In genomic region chr6:124911533-124912218, GRCm38 (mm10) we compare ENCODE assay signal across 8 mouse cellular contexts. TPM values are rescaled to one million over a fixed set of nuclear protein-coding genes. Genes with fewer than 3 reads are reported as not detected.
DNase-seq lines count a peak whose midpoint lies in the region; ATAC-seq and TF ChIP-seq lines count a peak whose summit lies in the region.

Gene Lag3, minus strand, starts transcription at chr6:124911705.

- peak within 1 kb of the TSS; percentile 37; the same call in 1 of the 2 replicates for H3K4me2 ChIP-seq in lung, embryonic 15.5 days
- peak within 1 kb of the TSS; percentile 21 for H3K4me2 ChIP-seq in intestine, embryonic 14.5 days (ENCODE audit: low read length)
- peak within 1 kb of the TSS; percentile 25; the same call in 1 of the 2 replicates for H3K4me2 ChIP-seq in stomach, embryonic 16.5 days (ENCODE audit: low read depth, low read length)

- TF ChIP-seq CTCF in lung, adult 2 months (IDR thresholded peaks at IDR 0.05; ENCODE audit: insufficient read depth, low read length) = no peak
- no peak for TF ChIP-seq CTCF in left cerebral cortex, adult 2 months (IDR thresholded peaks at IDR 0.05)

- peaks cover 52% of the 10 kb centered on the region for H3K4me1 ChIP-seq in lung, embryonic 15.5 days
- H3K4me1 ChIP-seq in lung, adult 2 months (ENCODE audit: control insufficient read depth, insufficient read depth, low read length) = peaks cover 9% of the 10 kb centered on the region
- peaks cover 30% of the 10 kb centered on the region for H3K4me1 ChIP-seq in intestine, embryonic 14.5 days (replicated peaks; ENCODE audit: control insufficient read depth, insufficient read depth, low read length)
- peaks cover 35% of the 10 kb centered on the region for H3K4me1 ChIP-seq in stomach, embryonic 16.5 days (ENCODE audit: control insufficient read depth, insufficient read depth, low read length)

- H3K36me3 ChIP-seq in lung, embryonic 15.5 days = peaks cover 24% of the 10 kb centered on the region
- H3K36me3 ChIP-seq in intestine, embryonic 14.5 days (ENCODE audit: control insufficient read depth, insufficient read depth, low read length) = peaks cover 27% of the 10 kb centered on the region
- peaks cover 8% of the 10 kb centered on the region for H3K36me3 ChIP-seq in stomach, embryonic 16.5 days (ENCODE audit: control insufficient read depth, insufficient read depth, low read length)

- 12% methylated on average over 12 of the region's 13 CpGs for WGBS in lung, embryonic 15.5 days
- WGBS in lung, adult 2 months = 13% methylated on average over 12 of the region's 13 CpGs
- WGBS in intestine, embryonic 14.5 days = 21% methylated on average over 11 of the region's 13 CpGs
- 14% methylated on average over 12 of the region's 13 CpGs for WGBS in stomach, embryonic 16.5 days

- peaks cover 19% of the 10 kb centered on the region; the same call in 1 of the 2 replicates for H3K27me3 ChIP-seq in lung, embryonic 15.5 days
- H3K27me3 ChIP-seq in intestine, embryonic 14.5 days (replicated peaks; ENCODE audit: control insufficient read depth, insufficient read depth, low read length) = 0 out of 2 replicates have a peak, but pooled peaks cover 3% of the 10 kb centered on the region
- 0 out of 2 replicates have a peak, but pooled peaks cover 5% of the 10 kb centered on the region for H3K27me3 ChIP-seq in stomach, embryonic 16.5 days (ENCODE audit: control insufficient read depth, insufficient read depth, low read length)

- peak; percentile 7 for DNase-seq in cerebellum, adult 11 months
- no peak for DNase-seq in cerebellum, postnatal 10 days
- no peak for DNase-seq in lung, adult 2 months
- DNase-seq in intestine, embryonic 14.5 days (ENCODE audit: low spot score) = no peak
- DNase-seq in gastrocnemius, postnatal 4 days (ENCODE audit: low spot score in 2 of 2) = no peak
- no peak for DNase-seq in left cerebral cortex, adult 2 months (ENCODE audit: extremely low spot score in 1 of 2, low spot score in 2 of 2)

- no peak within 1 kb of the TSS for H3K9ac ChIP-seq in lung, embryonic 15.5 days
- H3K9ac ChIP-seq in intestine, embryonic 14.5 days (ENCODE audit: low read length) = no peak within 1 kb of the TSS
- H3K9ac ChIP-seq in stomach, embryonic 16.5 days (ENCODE audit: low read length) = peak within 1 kb of the TSS; percentile 51; the same call in 1 of the 2 replicates

- peak within 1 kb of the TSS; percentile 26 for H3K27ac ChIP-seq in lung, embryonic 15.5 days
- no peak within 1 kb of the TSS for H3K27ac ChIP-seq in intestine, embryonic 14.5 days (ENCODE audit: low read depth)
- peak within 1 kb of the TSS; percentile 26; the same call in 1 of the 2 replicates for H3K27ac ChIP-seq in stomach, embryonic 16.5 days (ENCODE audit: low read length)
- no peak within 1 kb of the TSS for H3K27ac ChIP-seq in left cerebral cortex, adult 2 months

- TF ChIP-seq POLR2A in lung, adult 2 months (IDR thresholded peaks at IDR 0.05; ENCODE audit: borderline replicate concordance, extremely low read depth, low read depth, low read length) = no peak

- ATAC-seq in lung, embryonic 15.5 days (ENCODE audit: borderline replicate concordance, extremely low read depth, low FRiP score, low TSS enrichment) = peak; percentile 10; the same call in 1 of the 2 replicates
- no peak for ATAC-seq in intestine, embryonic 14.5 days (replicated peaks; ENCODE audit: low FRiP score, low TSS enrichment, low read depth)
- no peak for ATAC-seq in stomach, embryonic 16.5 days (ENCODE audit: insufficient read depth, low FRiP score)

- intact Hi-C loops in left cerebral cortex, adult 2 months (cut with DNase I) = no loop called here

- H3K9me3 ChIP-seq in lung, embryonic 15.5 days = no peaks in the 10 kb centered on the region
- no peaks in the 10 kb centered on the region for H3K9me3 ChIP-seq in intestine, embryonic 14.5 days (ENCODE audit: control insufficient read depth, low read length)
- no peaks in the 10 kb centered on the region for H3K9me3 ChIP-seq in stomach, embryonic 16.5 days (replicated peaks; ENCODE audit: control insufficient read depth, low read length)

- H3K4me3 ChIP-seq in lung, embryonic 15.5 days = no peak within 1 kb of the TSS
- no peak within 1 kb of the TSS for H3K4me3 ChIP-seq in lung, adult 2 months (replicated peaks; ENCODE audit: extremely low read depth, low read depth, low read length)
- no peak within 1 kb of the TSS for H3K4me3 ChIP-seq in intestine, embryonic 14.5 days (ENCODE audit: low read depth, low read length)
- no peak within 1 kb of the TSS; the same call in 1 of the 2 replicates for H3K4me3 ChIP-seq in stomach, embryonic 16.5 days (replicated peaks; ENCODE audit: low read length)
- no peak within 1 kb of the TSS for H3K4me3 ChIP-seq in left cerebral cortex, adult 2 months

RNA-seq across cellular contexts. Expression of gene Lag3, which starts in this region (rescaled TPM):
- 2.3 TPM in 2 replicates for polyA plus RNA-seq in lung, embryonic 15.5 days (2015; fragmentation: Nextera tagmentation; extraction: Ambion mirVana)
- polyA plus RNA-seq in lung, adult 2 months (2012; rRNA removed) = 1.4 and 1.9 TPM in 2 replicates
- 1.8 and 2.1 TPM in 2 replicates for polyA plus RNA-seq in intestine, embryonic 14.5 days (2014; fragmentation: Nextera tagmentation; extraction: Ambion mirVana)
- polyA plus RNA-seq in stomach, embryonic 16.5 days (2015; fragmentation: Nextera tagmentation; extraction: Ambion mirVana) = 1.2 and 1.3 TPM in 2 replicates
- 1 to 10 TPM; 1.1 to 1.2 TPM for total RNA-seq in gastrocnemius, postnatal 4 days (2021)
- total RNA-seq in left cerebral cortex, adult 2 months (2021) = 1 to 10 TPM; 2.1 to 3.1 TPM

Comparison
In these comparisons a context has a peak if more than half of its experiments do, and no peak if none do; other contexts are left out.
1. H3K27ac ChIP-seq: peak in lung, embryonic 15.5 days (single experiment) and stomach, embryonic 16.5 days (single experiment); none in intestine, embryonic 14.5 days (single experiment) and left cerebral cortex, adult 2 months (single experiment).
2. Peak in every context shown above with its lines, with median percentiles within 50 percentile points of each other: H3K4me2 ChIP-seq.